Mouse (Mus musculus): ENCODE data around the gene Baiap2l1. TPM values are rescaled to one million over a fixed set of nuclear protein-coding genes. Genes with fewer than 3 reads are reported as not detected.

Gene Baiap2l1
- polyA plus RNA-seq, 1 experiment from 2014 or later: 19.3 TPM

DNA sequence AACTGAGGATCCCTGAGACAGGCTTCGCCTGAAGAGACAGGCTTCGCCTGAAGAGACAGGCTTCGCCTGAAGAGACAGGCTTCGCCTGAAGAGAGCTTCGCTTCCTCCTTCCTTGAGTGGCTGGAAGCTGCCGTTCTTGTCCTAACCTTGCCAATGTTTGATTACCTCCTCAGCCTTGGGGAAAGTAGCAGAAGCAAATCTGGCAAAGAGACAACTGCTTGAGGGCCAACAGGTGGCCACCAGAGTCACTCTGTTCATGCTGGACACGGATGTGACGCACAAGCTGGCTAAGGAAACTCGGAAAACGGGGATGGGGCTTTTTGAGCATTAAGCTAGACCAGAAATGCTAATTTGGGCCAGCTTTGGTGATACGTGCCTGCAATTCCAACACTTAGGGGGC lies 23.9 kb downstream of the Baiap2l1 start:
- no peak for ATAC-seq (ENCODE audit: insufficient read depth, low FRiP score)
- H3K9me3 ChIP-seq (replicated peaks; ENCODE audit: control insufficient read depth, low read length): no peaks in the 10 kb centered on the region
- H3K4me1 ChIP-seq (ENCODE audit: control insufficient read depth, insufficient read depth, low read length): no peaks in the 10 kb centered on the region
- 85% methylated on average over 11 of the region's 11 CpGs for WGBS
- no peaks in the 10 kb centered on the region for H3K27me3 ChIP-seq (ENCODE audit: control insufficient read depth, insufficient read depth, low read length)
- no peak overlapping the region for H3K27ac ChIP-seq (ENCODE audit: low read length)
- H3K9ac ChIP-seq (ENCODE audit: low read length): no peak overlapping the region
- H3K36me3 ChIP-seq (ENCODE audit: control insufficient read depth, insufficient read depth, low read length): no peaks in the 10 kb centered on the region
- H3K4me3 ChIP-seq (replicated peaks; ENCODE audit: low read length): no peak overlapping the region
- no peak overlapping the region for H3K4me2 ChIP-seq (ENCODE audit: low read depth, low read length)

DNA sequence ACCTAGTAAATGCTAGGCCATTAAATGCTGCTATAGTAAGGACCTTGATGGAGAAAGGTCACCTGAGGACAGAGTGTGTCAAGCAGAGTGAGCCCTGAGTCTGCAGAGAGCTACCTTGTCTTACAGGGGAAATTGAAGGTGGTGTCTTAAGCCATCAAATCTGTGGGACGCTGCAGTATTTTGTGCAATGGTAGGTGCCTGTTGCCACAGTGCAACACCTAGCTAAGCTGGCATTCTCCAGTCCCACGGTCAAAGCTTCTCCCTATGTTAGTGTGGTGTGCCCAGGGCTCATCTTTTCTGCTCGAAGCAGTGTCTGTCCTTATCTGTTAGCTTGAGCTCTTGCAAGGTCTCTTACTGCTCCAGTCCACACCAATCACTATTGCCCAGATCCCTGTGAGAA lies 35.2 kb downstream of the Baiap2l1 start:
- ATAC-seq (ENCODE audit: insufficient read depth, low FRiP score): no peak

DNA sequence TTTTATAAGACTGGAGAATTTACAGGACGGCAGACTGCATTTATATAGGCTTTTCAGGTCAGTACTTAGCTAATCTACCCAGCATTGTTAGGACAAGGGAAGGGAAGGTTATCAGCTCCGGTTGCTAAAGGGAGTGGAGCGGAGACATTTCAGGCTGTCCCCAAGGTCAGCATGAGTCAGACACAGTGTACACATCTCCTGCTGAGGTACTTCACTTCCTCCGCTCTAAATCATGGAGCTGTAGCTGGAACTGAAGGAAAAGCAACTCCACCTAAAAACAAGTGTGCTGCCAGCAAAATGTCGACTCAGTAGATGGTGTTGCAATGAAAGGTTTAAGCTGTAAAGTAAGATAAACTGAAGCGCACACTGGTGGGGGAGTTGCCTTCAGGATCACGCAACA lies 36.2 kb downstream of the Baiap2l1 start:
- Histone ChIP-seq H3K27me3 (ENCODE audit: control insufficient read depth, insufficient read depth, low read length) (no peaks in the 10 kb centered on the region), H3K9ac (ENCODE audit: low read length) (no peak overlapping the region), H3K27ac (ENCODE audit: low read length) (peak overlapping the region; percentile 78), H3K36me3 (ENCODE audit: control insufficient read depth, insufficient read depth, low read length) (no peaks in the 10 kb centered on the region), H3K4me2 (ENCODE audit: low read depth, low read length) (no peak overlapping the region), H3K9me3 (replicated peaks; ENCODE audit: control insufficient read depth, low read length) (no peaks in the 10 kb centered on the region), H3K4me1 (ENCODE audit: control insufficient read depth, insufficient read depth, low read length) (peaks cover 23% of the 10 kb centered on the region), H3K4me3 (replicated peaks; ENCODE audit: low read length) (no peak overlapping the region)
- ATAC-seq (ENCODE audit: insufficient read depth, low FRiP score): peak; percentile 81
- 28% methylated on average over 7 of the region's 7 CpGs for WGBS

More for the DNA sequence above, 35.2 kb downstream of the Baiap2l1 start:
- H3K9me3 ChIP-seq (replicated peaks; ENCODE audit: control insufficient read depth, low read length): no peaks in the 10 kb centered on the region
- H3K9ac ChIP-seq (ENCODE audit: low read length): no peak overlapping the region
- 80% methylated on average over 3 of the region's 3 CpGs for WGBS
- H3K4me3 ChIP-seq (replicated peaks; ENCODE audit: low read length): no peak overlapping the region
- H3K36me3 ChIP-seq (ENCODE audit: control insufficient read depth, insufficient read depth, low read length): no peaks in the 10 kb centered on the region
- no peaks in the 10 kb centered on the region for H3K27me3 ChIP-seq (ENCODE audit: control insufficient read depth, insufficient read depth, low read length)
- H3K27ac ChIP-seq (ENCODE audit: low read length): peak overlapping the region; percentile 83
- peaks cover 21% of the 10 kb centered on the region for H3K4me1 ChIP-seq (ENCODE audit: control insufficient read depth, insufficient read depth, low read length)
- no peak overlapping the region for H3K4me2 ChIP-seq (ENCODE audit: low read depth, low read length)

DNA sequence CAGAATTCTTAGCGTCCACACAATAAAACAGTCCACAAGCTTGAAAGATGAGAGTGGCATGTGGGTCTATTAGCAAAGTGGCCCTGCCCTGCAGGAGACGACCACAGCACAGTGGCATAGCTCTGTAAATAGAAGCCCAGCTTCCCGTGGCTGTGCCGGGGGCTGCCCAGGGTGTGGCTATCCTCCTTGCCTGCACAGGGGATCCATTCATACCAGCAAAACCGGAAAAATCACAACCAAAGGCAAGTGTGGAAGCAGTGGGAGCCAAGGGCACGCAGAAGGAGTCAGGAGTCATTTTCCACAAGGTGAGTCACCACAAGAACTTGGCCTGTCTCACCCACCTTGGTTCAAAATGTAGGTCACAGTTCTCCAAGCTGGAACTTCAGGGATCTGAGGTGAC lies 39.6 kb downstream of the Baiap2l1 start:
- Histone ChIP-seq H3K4me1 (ENCODE audit: control insufficient read depth, insufficient read depth, low read length) (peaks cover 29% of the 10 kb centered on the region), H3K27me3 (ENCODE audit: control insufficient read depth, insufficient read depth, low read length) (no peaks in the 10 kb centered on the region), H3K9me3 (replicated peaks; ENCODE audit: control insufficient read depth, low read length) (no peaks in the 10 kb centered on the region), H3K27ac (ENCODE audit: low read length) (peak overlapping the region; percentile 96), H3K36me3 (ENCODE audit: control insufficient read depth, insufficient read depth, low read length) (no peaks in the 10 kb centered on the region), H3K9ac (ENCODE audit: low read length) (no peak overlapping the region; the same call in 1 of the 2 replicates), H3K4me2 (ENCODE audit: low read depth, low read length) (peak overlapping the region; percentile 1; the same call in 1 of the 2 replicates), H3K4me3 (replicated peaks; ENCODE audit: low read length) (no peak overlapping the region)
- peak; percentile 65 for ATAC-seq (ENCODE audit: insufficient read depth, low FRiP score)
- WGBS: 44% methylated on average over 6 of the region's 6 CpGs

DNA sequence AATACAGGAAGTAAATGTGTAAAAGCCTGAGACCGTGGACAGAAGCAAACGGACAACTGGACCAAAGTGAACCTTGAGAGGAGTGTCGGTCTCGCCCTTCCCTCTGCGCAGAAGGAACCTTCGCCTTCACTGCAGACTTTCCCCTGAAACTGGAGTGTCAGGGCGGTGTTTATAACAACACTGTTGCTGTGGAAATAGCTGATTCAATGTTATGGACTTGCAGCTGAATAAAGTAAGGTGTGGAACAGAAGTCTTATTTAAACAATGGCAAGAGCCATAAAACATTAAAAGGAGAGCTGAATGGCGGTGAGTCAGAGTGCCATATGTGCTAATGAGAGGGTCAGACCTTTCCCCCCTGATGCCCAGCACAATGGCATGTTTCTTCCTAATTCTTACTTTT lies 40.5 kb downstream of the Baiap2l1 start:
- H3K36me3 ChIP-seq (ENCODE audit: control insufficient read depth, insufficient read depth, low read length): no peaks in the 10 kb centered on the region
- peaks cover 25% of the 10 kb centered on the region for H3K4me1 ChIP-seq (ENCODE audit: control insufficient read depth, insufficient read depth, low read length)
- peak; percentile 59 for ATAC-seq (ENCODE audit: insufficient read depth, low FRiP score)
- 60% methylated on average over 8 of the region's 8 CpGs for WGBS
- H3K9ac ChIP-seq (ENCODE audit: low read length): no peak overlapping the region
- H3K9me3 ChIP-seq (replicated peaks; ENCODE audit: control insufficient read depth, low read length): no peaks in the 10 kb centered on the region
- no peak overlapping the region for H3K4me3 ChIP-seq (replicated peaks; ENCODE audit: low read length)
- H3K27me3 ChIP-seq (ENCODE audit: control insufficient read depth, insufficient read depth, low read length): no peaks in the 10 kb centered on the region
- H3K4me2 ChIP-seq (ENCODE audit: low read depth, low read length): no peak overlapping the region
- peak overlapping the region; percentile 96 for H3K27ac ChIP-seq (ENCODE audit: low read length)

DNA sequence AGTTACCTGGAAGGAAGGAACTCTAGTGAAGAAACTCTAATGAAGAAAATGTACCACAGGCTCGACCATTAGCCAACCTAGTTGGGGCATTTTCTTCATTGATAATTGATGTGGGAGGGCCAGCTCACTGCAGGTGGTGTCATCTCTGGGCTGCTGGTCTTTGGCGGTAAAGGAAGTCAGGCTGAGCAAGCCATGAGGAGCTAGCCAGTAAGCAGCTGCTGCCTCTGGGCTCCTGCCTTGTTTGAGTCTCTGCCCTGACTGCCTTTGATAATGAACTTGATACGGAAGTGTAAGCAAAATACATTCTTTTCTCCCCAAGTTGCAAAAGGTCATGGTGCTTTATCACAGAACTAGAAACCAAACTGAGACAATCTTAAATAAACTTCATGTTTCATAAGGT lies 41.5 kb downstream of the Baiap2l1 start:
- Histone ChIP-seq H3K9ac (ENCODE audit: low read length) (no peak overlapping the region), H3K36me3 (ENCODE audit: control insufficient read depth, insufficient read depth, low read length) (no peaks in the 10 kb centered on the region), H3K4me3 (replicated peaks; ENCODE audit: low read length) (no peak overlapping the region), H3K9me3 (replicated peaks; ENCODE audit: control insufficient read depth, low read length) (no peaks in the 10 kb centered on the region), H3K4me1 (ENCODE audit: control insufficient read depth, insufficient read depth, low read length) (peaks cover 23% of the 10 kb centered on the region), H3K4me2 (ENCODE audit: low read depth, low read length) (no peak overlapping the region), H3K27ac (ENCODE audit: low read length) (peak overlapping the region; percentile 53), H3K27me3 (ENCODE audit: control insufficient read depth, insufficient read depth, low read length) (no peaks in the 10 kb centered on the region)
- no peak for ATAC-seq (ENCODE audit: insufficient read depth, low FRiP score)
- WGBS: 55% methylated on average over 3 of the region's 3 CpGs

DNA sequence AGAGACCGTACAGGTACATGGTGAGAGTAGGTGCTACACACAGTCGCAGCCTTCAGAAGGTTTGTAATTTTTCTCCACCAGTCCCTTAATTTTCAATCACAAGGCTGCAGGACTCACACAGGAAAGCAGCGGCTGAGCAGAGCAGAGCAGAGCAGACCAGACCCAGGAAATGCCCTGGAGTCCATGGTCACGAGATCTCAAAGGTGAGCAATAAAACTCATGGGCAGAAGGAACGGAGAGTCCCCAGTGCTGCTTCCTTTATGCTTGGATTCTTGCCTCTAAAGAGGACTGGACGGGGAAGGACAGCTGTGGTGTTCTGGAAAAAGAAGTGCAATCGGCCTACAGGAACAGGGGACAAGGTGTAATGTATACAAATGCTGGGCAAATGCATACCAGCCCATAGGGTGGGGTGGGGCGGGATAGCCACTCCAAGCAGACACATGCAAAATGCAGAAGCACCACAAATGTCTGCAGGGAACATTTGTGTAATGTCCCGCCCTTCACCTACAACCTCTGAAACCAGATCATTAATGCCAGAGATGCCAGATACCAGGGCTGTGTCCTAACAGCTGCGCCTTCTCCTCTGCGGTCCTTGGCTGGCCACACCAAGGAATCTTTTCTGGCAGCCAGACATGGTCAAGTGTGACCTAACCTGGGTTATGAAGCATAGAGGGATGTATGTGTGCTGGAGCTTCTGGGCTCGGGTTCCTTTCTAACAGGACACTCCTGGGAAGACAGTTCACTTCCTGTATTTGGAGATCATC lies 43.0 kb downstream of the Baiap2l1 start:
- H3K4me2 ChIP-seq (ENCODE audit: low read depth, low read length): no peak overlapping the region
- no peaks in the 10 kb centered on the region for H3K36me3 ChIP-seq (ENCODE audit: control insufficient read depth, insufficient read depth, low read length)
- H3K9me3 ChIP-seq (replicated peaks; ENCODE audit: control insufficient read depth, low read length): no peaks in the 10 kb centered on the region
- WGBS: 69% methylated on average over 12 of the region's 12 CpGs
- 0 out of 2 replicates have a peak overlapping the region, but pooled peaks have one; percentile 2 for H3K9ac ChIP-seq (ENCODE audit: low read length)
- no peak overlapping the region for H3K4me3 ChIP-seq (replicated peaks; ENCODE audit: low read length)
- H3K27me3 ChIP-seq (ENCODE audit: control insufficient read depth, insufficient read depth, low read length): no peaks in the 10 kb centered on the region
- peak overlapping the region; percentile 25; the same call in 1 of the 2 replicates for H3K27ac ChIP-seq (ENCODE audit: low read length)
- H3K4me1 ChIP-seq (ENCODE audit: control insufficient read depth, insufficient read depth, low read length): peaks cover 16% of the 10 kb centered on the region; the same call in 1 of the 2 replicates
- ATAC-seq (ENCODE audit: insufficient read depth, low FRiP score): no peak

DNA sequence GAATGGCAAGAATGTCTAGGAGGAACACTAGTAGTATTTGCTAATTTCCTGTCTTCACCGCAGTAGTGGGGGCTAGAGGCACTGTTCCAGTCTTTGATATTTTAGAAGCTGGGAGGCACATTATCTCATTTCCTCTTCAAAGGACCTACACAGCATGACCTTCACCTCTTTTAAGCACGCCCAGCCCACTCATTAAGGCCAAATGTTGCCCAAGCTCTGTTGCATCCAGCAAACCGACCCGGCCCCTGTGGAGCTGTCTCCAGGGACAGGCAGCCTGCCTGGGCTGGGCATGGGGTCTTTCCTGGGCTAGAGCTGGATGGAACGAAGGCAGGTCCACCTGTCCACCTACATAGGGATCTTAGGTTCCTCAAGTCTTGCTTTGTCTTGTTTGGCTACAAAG lies 44.6 kb downstream of the Baiap2l1 start:
- H3K9me3 ChIP-seq (replicated peaks; ENCODE audit: control insufficient read depth, low read length): no peaks in the 10 kb centered on the region
- ATAC-seq (ENCODE audit: insufficient read depth, low FRiP score): no peak
- H3K27me3 ChIP-seq (ENCODE audit: control insufficient read depth, insufficient read depth, low read length): no peaks in the 10 kb centered on the region
- peaks cover 11% of the 10 kb centered on the region; the same call in 1 of the 2 replicates for H3K4me1 ChIP-seq (ENCODE audit: control insufficient read depth, insufficient read depth, low read length)
- H3K36me3 ChIP-seq (ENCODE audit: control insufficient read depth, insufficient read depth, low read length): no peaks in the 10 kb centered on the region
- no peak overlapping the region for H3K4me3 ChIP-seq (replicated peaks; ENCODE audit: low read length)
- no peak overlapping the region for H3K4me2 ChIP-seq (ENCODE audit: low read depth, low read length)
- no peak overlapping the region for H3K9ac ChIP-seq (ENCODE audit: low read length)
- 19% methylated on average over 5 of the region's 5 CpGs for WGBS
- peak overlapping the region; percentile 16 for H3K27ac ChIP-seq (ENCODE audit: low read length)

DNA sequence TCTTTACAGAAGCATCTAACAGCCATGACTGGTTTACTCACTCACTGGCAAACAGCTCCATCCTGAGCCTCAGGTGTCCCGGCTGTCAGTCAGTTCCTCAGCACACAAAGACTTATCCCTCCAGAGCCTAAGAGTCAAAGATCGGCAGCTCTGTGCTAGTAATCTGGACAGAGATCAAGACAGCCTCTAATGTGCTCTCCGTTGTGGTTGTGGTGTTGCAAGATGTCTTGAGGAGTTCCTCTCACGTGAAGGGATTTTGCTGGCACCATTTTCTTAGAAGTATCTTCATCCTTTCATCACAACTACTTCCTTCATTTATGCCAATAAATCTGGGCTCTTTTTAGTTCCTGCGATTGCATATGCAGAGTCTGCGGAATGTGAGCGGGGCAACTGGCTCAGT lies 45.7 kb downstream of the Baiap2l1 start:
- WGBS: 70% methylated on average over 7 of the region's 7 CpGs

More for the DNA sequence above, 45.7 kb downstream of the Baiap2l1 start:
- no peak overlapping the region for H3K9ac ChIP-seq (ENCODE audit: low read length)
- no peak for ATAC-seq (ENCODE audit: insufficient read depth, low FRiP score)
- H3K27ac ChIP-seq (ENCODE audit: low read length): no peak overlapping the region
- no peak overlapping the region for H3K4me2 ChIP-seq (ENCODE audit: low read depth, low read length)
- H3K9me3 ChIP-seq (replicated peaks; ENCODE audit: control insufficient read depth, low read length): no peaks in the 10 kb centered on the region
- no peaks in the 10 kb centered on the region for H3K36me3 ChIP-seq (ENCODE audit: control insufficient read depth, insufficient read depth, low read length)
- H3K4me3 ChIP-seq (replicated peaks; ENCODE audit: low read length): no peak overlapping the region
- 0 out of 2 replicates have a peak, but pooled peaks cover 5% of the 10 kb centered on the region for H3K4me1 ChIP-seq (ENCODE audit: control insufficient read depth, insufficient read depth, low read length)
- no peaks in the 10 kb centered on the region for H3K27me3 ChIP-seq (ENCODE audit: control insufficient read depth, insufficient read depth, low read length)
